Mouse (Mus musculus) hindbrain, embryonic 14.5 days (tissue): ENCODE measurements around the gene Bmp7. TPM values are rescaled to one million over a fixed set of nuclear protein-coding genes. Genes with fewer than 3 reads are reported as not detected.

Source experiments
- ATAC-seq: fragments of 200-750 bp; cut with Nextera tagmentation; 2 replicates; pipeline ENCODE4 v1.8.0; 2017; ENCODE audit warnings: moderate number of reproducible peaks, mild to moderate bottlenecking, moderate TSS enrichment, moderate library complexity; ENCODE audit not compliant: low FRiP score
- DNase-seq: peaks from one replicate; pipeline ENCODE4 v3.0.0-alpha.2; 2015; ENCODE audit warnings: low spot score
- H3K27ac ChIP-seq: fragments of 300-500 bp; sonication (generic); 2 replicates; pipeline ENCODE4 v1.5.1; 2014; ENCODE audit warnings: mild to moderate bottlenecking, moderate library complexity
- H3K27me3 ChIP-seq: fragments of 300-500 bp; sonication (generic); 2 replicates; pipeline ENCODE4 v1.6.1; 2014; ENCODE audit warnings: mild to moderate bottlenecking, low read length, mixed read lengths; ENCODE audit not compliant: control insufficient read depth, insufficient read depth
- H3K36me3 ChIP-seq: fragments of 300-500 bp; sonication (generic); replicated peaks from 2 replicates; pipeline ENCODE4 v1.6.1; 2014; ENCODE audit not compliant: control insufficient read depth, insufficient read depth
- H3K4me1 ChIP-seq: fragments of 300-500 bp; sonication (generic); replicated peaks from 2 replicates; pipeline ENCODE4 v1.6.1; 2014; ENCODE audit warnings: antibody characterized with exemption, low read length, mixed read lengths; ENCODE audit not compliant: control insufficient read depth, insufficient read depth
- H3K4me2 ChIP-seq: fragments of 300-500 bp; sonication (generic); replicated peaks from 2 replicates; pipeline ENCODE4 v1.6.1; 2014; ENCODE audit warnings: mild to moderate bottlenecking, moderate library complexity
- H3K4me3 ChIP-seq: fragments of 300-500 bp; sonication (generic); replicated peaks from 2 replicates; pipeline ENCODE4 v1.5.1; 2014; ENCODE audit warnings: mild to moderate bottlenecking, low read length
- H3K9ac ChIP-seq: fragments of 300-500 bp; sonication (generic); 2 replicates; pipeline ENCODE4 v1.6.1; 2014
- H3K9me3 ChIP-seq: fragments of 300-500 bp; sonication (generic); 2 replicates; pipeline ENCODE4 v1.6.1; 2016; ENCODE audit warnings: low read length; ENCODE audit not compliant: control insufficient read depth
- WGBS: fragments of 180-500 bp; shearing (Covaris S2); extraction: QIAGEN DNeasy Blood & Tissue Kit; methylation state at CpG from one replicate; pipeline ENCODE4 v1.1.7; 2014; 5-methylcytosine and 5-hydroxymethylcytosine counted together
- polyA plus RNA-seq: library from polyadenylated mRNA; unstranded; fragments of >200 nt; fragmentation: Nextera tagmentation; extraction: Ambion mirVana; gene quantifications from 2 replicates; pipeline ENCODE4 v1.2.1, GENCODE M21; 2014

The Bmp7 gene
- polyA plus RNA-seq, 1 experiment from 2014 or later: 18.4 TPM

DNA sequence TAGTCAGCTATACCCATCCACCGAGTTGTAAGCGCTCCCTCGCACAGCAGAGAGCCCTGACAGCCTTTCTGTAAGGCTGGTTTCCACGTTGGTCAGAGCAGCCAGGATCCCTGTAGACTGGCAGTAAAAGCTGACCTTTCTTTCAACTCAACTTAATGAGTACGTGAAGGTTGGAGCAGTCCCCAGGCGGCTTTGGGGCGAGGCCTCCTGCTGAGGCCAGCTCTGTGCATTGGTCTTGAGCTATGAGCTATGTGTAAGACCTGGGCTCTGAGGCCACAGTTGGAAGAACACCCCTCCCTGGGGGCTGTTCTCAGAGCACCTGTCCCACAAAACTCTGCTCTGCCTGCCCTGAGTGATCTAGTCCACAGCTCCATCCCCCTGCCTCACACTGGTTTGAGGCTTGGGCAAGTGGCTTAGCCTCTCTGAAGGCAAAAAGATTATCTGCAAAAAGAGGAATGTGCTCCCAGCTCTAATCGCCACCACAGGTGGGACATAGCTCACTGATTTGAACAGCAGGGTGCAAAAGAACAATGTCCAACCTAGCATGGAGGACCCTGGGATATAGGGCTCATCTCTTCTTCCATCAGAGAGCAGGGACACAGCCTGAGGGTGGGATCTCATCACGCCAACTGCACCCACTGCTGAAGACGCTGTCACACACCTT is 100.7 kb downstream of the Bmp7 start:
- H3K27ac ChIP-seq: no peak overlapping the region
- H3K27me3 ChIP-seq: no peaks in the 10 kb centered on the region
- no peaks in the 10 kb centered on the region for H3K9me3 ChIP-seq
- H3K4me1 ChIP-seq: 0 out of 2 replicates have a peak, but pooled peaks cover 3% of the 10 kb centered on the region
- H3K9ac ChIP-seq: no peak overlapping the region
- ATAC-seq (no peak), DNase-seq (no peak)
- H3K36me3 ChIP-seq: no peaks in the 10 kb centered on the region
- no peak overlapping the region for H3K4me2 ChIP-seq
- 36% methylated on average over 10 of the region's 10 CpGs for WGBS
- no peak overlapping the region for H3K4me3 ChIP-seq

DNA sequence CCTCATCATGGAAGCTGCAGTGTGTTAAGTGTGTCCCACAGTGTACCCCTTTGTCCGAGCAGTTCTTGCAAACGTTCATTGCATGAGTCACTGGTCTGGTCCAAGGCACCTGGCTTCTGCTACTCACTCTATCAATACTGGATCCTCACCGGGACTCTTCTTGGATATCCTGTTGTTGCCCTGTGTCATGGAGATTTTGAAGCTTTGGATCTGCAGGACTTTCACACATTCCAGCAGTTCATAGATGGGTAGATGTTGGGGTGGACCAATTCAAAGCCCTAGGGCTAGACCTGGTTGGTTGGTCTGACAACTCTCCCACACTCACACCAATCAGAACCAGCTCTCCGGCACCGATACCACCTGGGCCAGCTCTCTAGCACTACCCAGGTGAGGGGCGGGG is 103.6 kb downstream of the Bmp7 start:
- Histone ChIP-seq H3K4me3 (no peak overlapping the region), H3K9ac (no peak overlapping the region), H3K27ac (no peak overlapping the region), H3K27me3 (no peaks in the 10 kb centered on the region), H3K4me1 (0 out of 2 replicates have a peak, but pooled peaks cover 3% of the 10 kb centered on the region), H3K36me3 (no peaks in the 10 kb centered on the region), H3K4me2 (no peak overlapping the region), H3K9me3 (no peaks in the 10 kb centered on the region)
- 89% methylated on average over 6 of the region's 6 CpGs for WGBS
- ATAC-seq (no peak), DNase-seq (no peak)

DNA sequence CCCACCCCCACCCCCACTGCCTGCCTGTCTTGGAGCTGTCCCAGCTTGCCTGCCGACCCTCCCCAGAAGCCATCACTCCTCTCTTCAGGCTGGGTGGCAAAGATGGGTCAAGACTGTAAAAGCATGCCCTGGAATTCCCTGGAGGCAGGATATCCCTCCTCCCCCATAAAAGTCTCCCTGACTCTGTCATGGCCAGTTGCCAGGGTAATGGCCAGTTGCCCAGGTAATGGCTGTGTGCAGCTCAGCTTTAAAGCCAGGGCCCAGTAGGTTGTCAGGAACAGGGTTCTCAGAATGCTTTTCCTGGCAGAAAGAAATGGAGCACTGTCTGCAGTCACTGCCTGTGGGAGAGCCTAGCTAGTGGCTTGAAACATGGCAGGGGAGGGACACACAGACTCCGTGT is 106.9 kb downstream of the Bmp7 start:
- no peaks in the 10 kb centered on the region for H3K9me3 ChIP-seq
- ATAC-seq: no peak
- 36% methylated on average over 2 of the region's 2 CpGs for WGBS
- no peak overlapping the region for H3K4me3 ChIP-seq
- no peak overlapping the region for H3K4me2 ChIP-seq
- DNase-seq: peak; percentile 65
- no peaks in the 10 kb centered on the region for H3K36me3 ChIP-seq
- H3K4me1 ChIP-seq: no peaks in the 10 kb centered on the region
- H3K27me3 ChIP-seq: no peaks in the 10 kb centered on the region
- H3K27ac ChIP-seq: no peak overlapping the region
- no peak overlapping the region for H3K9ac ChIP-seq

DNA sequence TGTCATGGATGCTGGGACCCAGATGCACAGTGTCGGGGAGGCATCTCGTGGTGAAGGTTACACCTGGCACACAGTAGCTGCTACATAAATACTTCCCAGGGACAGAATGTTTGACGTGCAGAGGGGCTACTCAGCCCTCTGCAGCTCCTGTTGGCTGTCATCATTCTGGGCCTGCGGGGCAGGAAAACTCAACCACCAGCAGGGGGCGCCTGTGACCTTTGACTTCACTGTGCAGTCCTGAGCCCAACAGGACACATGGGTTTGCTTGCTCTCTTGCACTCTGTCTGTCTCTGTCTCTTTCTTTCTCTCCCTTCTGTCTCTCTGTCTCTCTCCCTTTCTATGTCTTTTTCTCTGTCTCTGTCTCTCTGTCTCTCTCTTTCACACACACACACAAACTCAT is 108.4 kb downstream of the Bmp7 start:
- Histone ChIP-seq H3K27ac (no peak overlapping the region), H3K4me2 (no peak overlapping the region), H3K36me3 (no peaks in the 10 kb centered on the region), H3K9ac (no peak overlapping the region), H3K4me1 (no peaks in the 10 kb centered on the region), H3K9me3 (no peaks in the 10 kb centered on the region), H3K27me3 (no peaks in the 10 kb centered on the region), H3K4me3 (no peak overlapping the region)
- 19% methylated on average over 5 of the region's 5 CpGs for WGBS
- peak; percentile 73 for DNase-seq
- ATAC-seq: no peak

DNA sequence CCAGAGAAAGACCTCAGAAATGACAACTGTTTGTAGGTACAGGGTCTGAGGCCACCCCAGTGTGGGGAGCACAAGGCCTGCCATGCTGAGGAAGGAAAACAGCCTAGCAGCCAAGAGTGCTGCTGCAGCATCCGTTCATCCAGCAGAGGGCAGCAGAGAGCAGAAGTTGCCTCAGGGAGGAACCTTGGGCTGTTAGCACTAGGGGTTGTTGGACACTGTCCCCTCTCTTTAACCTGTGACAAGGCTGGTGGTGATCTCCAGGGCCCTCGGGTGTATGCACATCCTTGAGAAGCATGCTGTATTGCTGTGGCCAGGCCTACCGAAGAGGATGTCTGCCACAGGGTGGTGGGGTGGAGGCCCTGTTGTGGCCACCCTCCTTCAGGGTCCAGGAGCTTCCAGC is 109.0 kb downstream of the Bmp7 start:
- WGBS: 22% methylated on average over 3 of the region's 3 CpGs
- no peak overlapping the region for H3K4me3 ChIP-seq
- no peaks in the 10 kb centered on the region for H3K4me1 ChIP-seq
- no peak overlapping the region for H3K4me2 ChIP-seq
- peak; percentile 59 for ATAC-seq
- DNase-seq: peak; percentile 92
- 0 out of 2 replicates have a peak, but pooled peaks cover 3% of the 10 kb centered on the region for H3K27me3 ChIP-seq
- no peak overlapping the region for H3K9ac ChIP-seq
- no peaks in the 10 kb centered on the region for H3K9me3 ChIP-seq
- H3K36me3 ChIP-seq: no peaks in the 10 kb centered on the region
- H3K27ac ChIP-seq: no peak overlapping the region

DNA sequence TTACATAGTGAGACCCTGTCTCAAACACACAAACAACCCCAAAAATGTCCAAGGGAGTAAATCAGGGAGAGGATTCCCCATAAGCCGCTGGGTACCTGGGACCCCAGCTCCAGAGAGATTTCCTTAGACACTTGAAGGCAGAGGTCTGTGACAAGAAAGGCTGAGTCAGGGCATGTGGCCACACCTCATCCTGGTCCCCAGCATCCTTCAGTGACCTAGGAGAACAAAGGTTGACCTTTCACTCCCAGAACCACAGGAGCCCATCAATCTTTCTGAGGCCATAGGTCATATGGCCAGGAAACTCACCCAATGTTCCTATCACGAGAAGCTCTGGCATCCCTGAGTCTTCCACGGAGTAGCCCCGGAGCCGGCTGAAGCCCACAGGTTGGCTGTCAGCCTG is 111.9 kb downstream of the Bmp7 start:
- 37% methylated on average over 5 of the region's 5 CpGs for WGBS
- Histone ChIP-seq H3K27me3 (peaks cover 21% of the 10 kb centered on the region), H3K4me1 (no peaks in the 10 kb centered on the region; the same call in 1 of the 2 replicates), H3K9me3 (no peaks in the 10 kb centered on the region), H3K27ac (no peak overlapping the region), H3K4me2 (no peak overlapping the region), H3K9ac (no peak overlapping the region), H3K4me3 (no peak overlapping the region), H3K36me3 (no peaks in the 10 kb centered on the region)
- DNase-seq (no peak), ATAC-seq (no peak)

DNA sequence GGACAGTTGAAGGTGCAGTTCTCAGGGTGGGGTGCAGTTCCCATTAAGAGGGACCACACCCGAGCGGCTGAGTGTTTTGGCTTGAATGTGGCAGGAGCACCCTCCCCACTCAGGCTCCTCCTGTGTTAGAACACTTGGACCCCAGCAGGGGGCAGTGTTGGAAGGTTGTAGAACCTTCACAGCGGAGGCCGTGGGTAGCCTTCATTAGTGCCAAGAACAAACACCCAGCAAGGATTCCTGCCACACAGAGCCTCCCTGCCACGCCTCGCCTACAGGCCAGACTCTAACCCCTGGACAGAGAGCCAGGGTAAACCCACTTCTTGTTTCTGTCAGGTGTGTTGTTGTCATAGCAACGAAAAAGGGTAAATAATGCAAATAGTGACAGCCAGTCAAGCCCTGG is 112.6 kb downstream of the Bmp7 start:
- ATAC-seq: no peak
- 62% methylated on average over 7 of the region's 7 CpGs for WGBS

DNA sequence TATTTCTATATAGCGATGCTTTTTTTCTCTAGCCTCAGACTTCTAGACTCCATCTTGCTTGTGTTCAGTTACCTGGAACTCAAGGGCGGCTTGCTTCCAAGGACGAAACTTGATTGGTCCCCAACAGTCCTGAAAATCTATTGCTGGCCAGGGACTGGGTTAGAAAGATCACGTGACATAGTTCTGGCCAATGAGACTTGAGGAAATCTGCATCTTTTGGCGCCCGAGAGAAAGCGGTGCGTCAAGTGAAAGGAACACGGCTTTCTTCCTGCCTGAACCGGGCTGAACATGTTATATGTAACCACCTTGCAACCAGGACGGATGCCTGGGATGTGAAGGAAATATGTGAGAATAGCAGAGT is 114.4 kb downstream of the Bmp7 start:
- no peak overlapping the region for H3K27ac ChIP-seq
- no peaks in the 10 kb centered on the region for H3K9me3 ChIP-seq
- H3K9ac ChIP-seq: no peak overlapping the region
- ATAC-seq (no peak), DNase-seq (no peak)
- peaks cover 29% of the 10 kb centered on the region for H3K27me3 ChIP-seq
- no peaks in the 10 kb centered on the region; the same call in 1 of the 2 replicates for H3K4me1 ChIP-seq
- H3K4me2 ChIP-seq: no peak overlapping the region
- 89% methylated on average over 11 of the region's 11 CpGs for WGBS
- H3K36me3 ChIP-seq: no peaks in the 10 kb centered on the region
- H3K4me3 ChIP-seq: no peak overlapping the region

More for the DNA sequence above, 112.6 kb downstream of the Bmp7 start:
- no peak overlapping the region for H3K27ac ChIP-seq
- H3K27me3 ChIP-seq: peaks cover 27% of the 10 kb centered on the region
- no peak overlapping the region for H3K4me2 ChIP-seq
- peak; percentile 43 for DNase-seq
- H3K4me3 ChIP-seq: no peak overlapping the region
- no peak overlapping the region for H3K9ac ChIP-seq
- H3K9me3 ChIP-seq: no peaks in the 10 kb centered on the region
- no peaks in the 10 kb centered on the region; the same call in 1 of the 2 replicates for H3K4me1 ChIP-seq
- H3K36me3 ChIP-seq: no peaks in the 10 kb centered on the region

DNA sequence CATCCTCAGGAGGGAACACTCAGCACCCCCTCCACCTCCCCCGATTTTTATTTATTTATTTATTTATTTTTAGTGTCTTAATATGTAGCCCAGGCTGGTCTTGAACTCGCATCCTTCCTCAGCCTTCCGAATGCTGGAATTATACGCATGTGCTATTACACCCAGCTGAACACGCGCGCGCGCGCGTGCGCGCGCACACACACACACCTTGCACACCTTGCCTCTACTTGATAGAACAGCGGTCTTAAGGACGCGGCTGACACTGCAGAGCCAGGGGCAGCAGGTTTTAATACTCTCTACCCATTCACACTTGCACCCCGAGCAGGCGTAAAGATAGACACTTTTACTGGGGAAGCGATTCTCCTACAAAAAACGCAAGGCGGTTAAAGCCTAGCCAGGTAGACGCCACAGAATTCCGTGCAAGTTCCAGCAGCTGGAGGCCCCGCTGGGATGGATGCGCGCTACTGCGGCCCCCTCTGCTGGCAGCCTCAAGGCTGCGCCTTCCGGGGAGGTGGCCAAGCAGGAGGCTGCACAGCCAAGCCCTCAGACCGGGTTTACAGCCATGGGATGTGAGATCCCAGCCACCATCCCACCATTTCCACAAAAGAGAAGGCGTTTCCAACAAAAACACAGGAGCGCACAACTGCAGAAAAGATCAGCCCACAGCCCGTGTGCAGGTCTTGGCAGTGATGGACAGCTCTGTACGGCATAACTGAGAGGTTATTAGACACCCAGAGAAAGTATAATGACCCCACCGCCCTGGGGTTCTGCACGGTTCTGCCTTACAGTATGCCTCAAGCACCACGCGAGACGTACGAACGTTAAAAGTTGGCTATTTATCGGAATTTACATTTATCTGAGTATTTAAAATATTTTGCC is 115.0 kb downstream of the Bmp7 start:
- H3K27ac ChIP-seq: no peak overlapping the region
- no peaks in the 10 kb centered on the region for H3K9me3 ChIP-seq
- peak overlapping the region; percentile 17 for H3K4me3 ChIP-seq

More for the DNA sequence above, 115.0 kb downstream of the Bmp7 start:
- Histone ChIP-seq H3K9ac (no peak overlapping the region), H3K4me2 (peak overlapping the region; percentile 43), H3K4me1 (no peaks in the 10 kb centered on the region; the same call in 1 of the 2 replicates), H3K36me3 (no peaks in the 10 kb centered on the region), H3K27me3 (peaks cover 29% of the 10 kb centered on the region)
- WGBS: 20% methylated on average over 43 of the region's 43 CpGs
- DNase-seq (peak; percentile 76), ATAC-seq (peak; percentile 59; the same call in 1 of the 2 replicates)
